In the genomic region with DNA sequence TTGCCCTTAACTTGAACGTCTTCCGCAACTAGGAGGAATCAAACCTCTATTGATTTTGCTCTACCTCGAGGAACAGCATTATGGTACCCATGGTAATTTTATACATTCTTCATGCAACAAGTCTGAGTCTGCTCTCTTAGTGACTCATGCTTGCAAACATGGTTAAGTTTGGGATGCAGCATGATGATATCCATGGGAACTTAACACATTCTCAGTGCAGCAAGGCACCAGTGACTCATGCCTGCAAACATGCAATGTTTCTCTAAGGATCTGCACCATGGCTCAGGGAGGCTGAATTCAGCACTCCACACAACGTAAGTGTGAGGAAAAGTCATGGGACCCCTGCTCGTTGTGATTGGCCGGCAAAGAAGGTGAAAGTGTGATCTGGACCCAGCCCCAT, we compare ENCODE assay signal across 8 mouse cellular contexts.
"Had no signal": no experiment of that assay in that cellular context is flagged by ENCODE, and none has a peak within 500 bp of the region (broad histone marks: within the 10 kb centered on the region; RNA-seq: fewer than 3 reads in every experiment).

No protein-coding gene starts in this region.

- DNase-seq: liver, postnatal 0 days; lung, adult 2 months; lung, postnatal 14 days; lung, postnatal 36 days; right cerebral cortex, postnatal 14 days; thymus, adult 2 months; thymus, postnatal 25 days; thymus, postnatal 4 days had no signal
